Mouse (Mus musculus) gastrocnemius, postnatal 25 days (tissue): ENCODE results near the gene Gli3. TPM values are rescaled to one million over a fixed set of nuclear protein-coding genes. Genes with fewer than 3 reads are reported as not detected.
A peak's percentile ranks its signal among the peaks of the same experiment; 100 is the strongest.

ENCODE experiments used
- DNase-seq: peaks from one replicate; pipeline ENCODE4 v3.0.0; 2022
- long read RNA-seq, 2 experiments: library from polyadenylated mRNA; stranded (forward); transcript quantifications; one replicate each; pipeline ENCODE4 v2.0.0; 2021
- total RNA-seq, 2 experiments: library from RNA; stranded (reverse); gene quantifications; 1 replicate in 1 of 2; 2 replicates in 1 of 2; pipeline ENCODE4 v1.2.3; 2021

Gli3 gene
- 1 to 10 TPM; 1.6 TPM for total RNA-seq
- long read RNA-seq, experiment 1, result 0 reads
- long read RNA-seq, experiment 2, result 0 reads

DNA sequence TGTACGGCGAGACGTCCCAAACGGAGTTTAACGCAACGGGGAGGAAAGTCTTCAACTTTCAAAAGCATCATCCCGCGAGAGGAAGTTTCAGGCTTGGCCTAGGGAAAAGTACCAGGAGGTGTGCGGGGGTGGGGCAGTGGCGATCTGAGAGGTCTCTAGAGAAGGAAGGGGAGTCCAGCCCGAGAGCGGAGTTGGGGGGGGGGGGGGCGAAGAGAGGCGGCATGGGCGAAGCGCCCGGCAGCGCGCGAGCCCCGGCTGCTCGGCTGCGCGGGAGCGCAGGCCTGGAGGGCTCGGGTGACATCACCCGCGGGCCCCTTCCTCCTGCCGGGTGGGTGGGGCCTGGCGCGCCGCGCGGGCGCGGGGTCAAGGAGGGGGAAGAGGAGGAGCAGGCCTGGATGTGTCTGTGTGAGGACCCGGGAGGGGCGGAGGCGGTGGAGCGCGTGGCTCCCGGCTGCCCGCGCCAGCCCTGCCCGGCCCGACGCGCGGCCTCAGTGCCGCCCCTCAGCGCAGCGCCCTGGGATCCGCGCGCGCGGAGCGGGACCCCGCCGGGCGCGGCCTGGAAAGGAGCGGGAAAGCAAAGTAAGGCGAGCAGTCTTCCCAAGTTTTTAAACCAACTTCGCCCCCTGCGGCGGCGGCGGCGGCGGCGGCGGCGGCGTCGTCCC lies at the start of gene Gli3:
Gene Gli3, plus strand, starts transcription at position 406 of the 662 bp plus-strand sequence.
- DNase-seq, result peak; percentile 82

DNA sequence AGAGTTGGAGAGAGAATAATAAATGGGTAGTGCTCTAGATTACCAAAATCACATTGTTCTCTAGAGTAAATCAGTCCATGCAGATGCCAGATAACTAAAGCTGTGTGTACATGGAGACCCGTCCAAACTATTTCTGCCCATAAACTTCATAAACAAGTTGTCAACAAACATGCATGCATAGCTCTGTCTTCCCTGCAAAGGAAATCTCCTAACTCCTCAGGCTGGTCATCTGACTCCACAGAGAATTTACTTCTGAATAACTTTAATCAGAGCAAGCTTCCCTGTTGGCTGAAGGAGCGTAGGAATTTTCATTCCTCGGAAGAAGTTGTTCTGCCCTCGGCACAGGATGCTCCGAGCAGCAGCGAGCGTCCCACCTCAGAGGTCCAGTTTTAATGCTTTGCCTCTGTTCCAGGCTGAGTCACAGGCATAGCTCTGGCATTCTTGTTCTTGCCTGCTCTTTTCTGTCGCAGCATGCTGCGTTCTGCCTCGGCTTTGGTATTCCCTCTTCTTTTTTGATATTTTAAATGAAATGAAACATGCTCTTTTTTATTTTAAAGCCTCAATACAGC lies 41.8 kb upstream of the Gli3 start:
- peak; percentile 8 for DNase-seq

- DNase-seq, result no peak
These were observed 21.0 kb upstream of the Gli3 start for GRCm38 (mm10) chr13:15442002-15442401.

DNA sequence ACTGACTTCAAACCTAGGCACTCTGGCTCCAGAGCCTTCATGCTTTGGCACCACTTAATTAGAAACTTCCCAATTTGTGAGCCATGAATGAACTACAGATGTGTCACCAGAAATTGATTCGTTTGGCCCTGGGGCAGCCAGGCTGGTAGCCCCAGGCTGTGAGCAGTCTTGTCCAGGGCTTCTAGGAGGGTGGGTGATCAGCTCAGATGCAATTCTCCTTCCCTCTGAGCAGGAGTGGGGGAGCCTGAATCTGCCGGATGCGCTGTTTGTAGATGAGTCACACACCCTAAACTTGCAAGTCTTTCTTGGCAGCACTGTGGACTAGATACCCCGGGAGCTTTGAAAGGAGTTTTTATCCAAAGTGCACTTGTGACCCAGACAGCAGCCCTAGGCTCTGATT lies 18.7 kb upstream of the Gli3 start:
- DNase-seq, result no peak

DNA sequence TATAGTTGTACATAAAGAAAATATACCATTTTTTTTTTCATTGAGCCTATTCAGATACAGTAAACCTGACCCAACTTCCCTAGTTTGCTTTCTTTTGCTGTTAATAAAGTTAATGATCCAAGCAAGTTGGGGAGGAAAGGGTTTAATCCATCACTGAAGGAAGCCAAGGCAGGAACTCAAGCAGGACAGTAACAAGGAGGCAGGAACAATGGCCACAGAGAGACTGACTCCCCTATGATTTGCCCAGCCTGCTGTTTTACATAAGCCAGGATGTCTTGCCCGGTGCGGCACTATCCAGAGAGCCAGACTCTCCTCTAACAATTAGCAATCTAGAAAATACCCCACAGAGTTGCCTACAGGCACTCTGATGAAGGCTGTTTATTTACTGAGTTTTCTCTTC lies 17.4 kb upstream of the Gli3 start:
- no peak for DNase-seq

GRCm38 (mm10) chr13:15446004-15446403 lies 17.0 kb upstream of the Gli3 start:
- DNase-seq, result no peak

DNA sequence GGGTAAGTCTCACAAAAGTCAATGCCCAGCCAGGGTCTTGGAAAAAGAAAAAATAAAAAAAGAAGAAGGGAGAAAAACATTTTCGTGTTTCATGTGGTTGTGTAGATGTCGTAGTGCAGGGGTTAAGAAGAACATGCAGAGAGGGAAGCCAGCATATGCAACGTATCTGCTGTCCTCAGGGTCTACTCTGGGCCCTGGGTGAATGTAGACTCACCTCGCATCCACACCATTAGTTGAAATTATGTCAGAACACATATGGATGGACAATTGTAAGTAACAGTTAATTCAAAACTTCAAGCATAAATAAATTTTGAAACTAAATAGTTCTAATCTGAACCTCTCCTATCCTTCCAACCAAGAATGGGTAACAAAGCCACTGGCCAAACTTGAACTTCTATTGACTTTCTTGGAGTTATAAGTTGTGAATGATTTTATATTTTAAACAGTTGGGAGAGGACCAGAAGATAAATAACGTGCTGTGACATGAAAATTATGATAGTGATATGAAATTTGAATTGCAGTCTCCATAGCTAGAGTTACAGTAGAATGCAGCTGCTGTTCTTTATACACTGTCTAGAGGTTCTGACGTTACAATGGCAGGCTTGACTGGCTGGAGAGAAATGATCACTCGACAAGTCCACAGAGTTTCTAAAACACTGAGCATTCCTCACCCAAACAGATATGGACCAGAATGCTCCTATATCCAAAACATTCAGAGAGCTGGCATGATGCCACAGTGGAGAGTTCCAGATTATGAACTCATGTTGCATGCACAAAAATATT lies 16.1 kb upstream of the Gli3 start:
- DNase-seq, result no peak

- DNase-seq, result no peak
These were observed 12.1 kb upstream of the Gli3 start for GRCm38 (mm10) chr13:15450941-15451340.

- DNase-seq, result no peak
These were observed 5.2 kb upstream of the Gli3 start for GRCm38 (mm10) chr13:15457841-15458240.

GRCm38 (mm10) chr13:15461926-15462325 lies 1.1 kb upstream of the Gli3 start:
- DNase-seq, result no peak

DNA sequence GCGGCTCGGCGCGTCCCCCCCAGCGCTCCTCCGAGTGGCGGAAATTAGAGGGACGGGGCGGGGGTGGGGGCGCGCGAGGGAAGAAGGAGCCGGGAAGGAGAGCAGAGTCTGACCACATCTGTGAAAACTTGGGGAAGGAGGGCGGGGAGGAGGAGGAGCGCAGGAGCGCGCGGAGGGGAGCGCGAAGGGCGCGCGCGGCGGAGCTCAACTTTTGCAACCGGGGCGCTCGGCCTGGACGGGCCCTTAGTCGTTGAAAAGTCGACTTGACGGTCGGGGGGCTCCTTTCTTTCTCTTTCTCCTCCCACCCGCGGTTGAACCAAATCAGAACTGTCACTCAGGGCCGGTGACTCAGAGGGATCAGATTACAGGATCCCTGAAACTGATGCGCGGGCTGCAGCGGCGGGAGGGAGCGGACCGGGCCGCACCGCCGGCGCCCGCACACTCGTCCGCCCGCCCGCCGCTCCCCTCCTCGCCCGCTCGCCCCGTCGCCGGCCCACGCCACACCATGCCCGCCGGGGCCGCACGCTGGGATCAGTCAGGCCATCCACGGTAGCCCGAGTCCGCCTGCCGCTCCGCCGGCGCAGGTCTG lies 551 bp downstream of the Gli3 start:
- DNase-seq, result peak; percentile 53

DNA sequence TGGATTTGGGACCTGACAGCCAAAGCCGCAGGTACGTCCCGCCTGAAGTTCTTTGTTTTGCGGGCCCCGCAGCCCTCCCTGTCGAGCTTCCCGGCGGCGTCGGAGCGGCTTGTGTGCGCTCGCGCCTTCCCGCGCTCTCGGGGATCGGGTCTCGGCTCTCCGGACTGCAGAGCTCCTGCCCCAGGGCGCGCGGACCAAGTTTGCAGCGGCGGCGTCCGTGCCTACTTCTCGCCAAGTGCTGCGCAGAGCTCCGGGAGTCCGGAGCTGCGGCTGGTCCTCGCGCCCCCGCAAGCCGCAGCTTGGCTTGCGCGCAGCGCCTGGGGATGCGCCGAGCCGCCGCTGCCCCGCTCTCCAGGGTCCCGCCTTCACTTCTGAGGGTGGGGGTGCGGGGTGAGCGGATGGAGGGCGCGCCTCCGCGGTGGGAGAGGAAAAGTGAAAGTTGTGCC lies 1.1 kb downstream of the Gli3 start:
- peak; percentile 25 for DNase-seq

- DNase-seq, result no peak
These were observed 1.8 kb downstream of the Gli3 start for GRCm38 (mm10) chr13:15464741-15465250.

GRCm38 (mm10) chr13:15466496-15466895 lies 3.5 kb downstream of the Gli3 start:
- DNase-seq, result no peak

DNA sequence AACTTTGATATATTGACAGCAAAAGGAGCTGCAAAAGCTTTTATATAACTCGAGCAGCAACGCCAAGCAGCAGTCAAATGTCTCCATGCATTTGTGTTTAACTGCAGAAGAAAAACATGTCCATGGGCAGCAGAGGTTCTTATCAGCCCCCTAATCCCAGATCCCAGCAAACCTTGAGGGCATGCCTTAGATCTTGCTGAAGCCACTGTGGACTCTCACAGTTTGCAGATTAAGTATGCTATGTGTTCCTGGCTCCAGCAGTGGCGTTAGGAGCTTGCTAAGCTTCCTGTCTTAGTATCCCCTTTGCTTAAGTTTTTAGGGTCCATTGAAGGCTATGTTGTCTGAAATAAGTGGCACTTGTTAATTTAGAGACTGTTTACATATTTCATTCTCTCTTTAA lies 4.4 kb downstream of the Gli3 start:
- DNase-seq, result no peak

DNA sequence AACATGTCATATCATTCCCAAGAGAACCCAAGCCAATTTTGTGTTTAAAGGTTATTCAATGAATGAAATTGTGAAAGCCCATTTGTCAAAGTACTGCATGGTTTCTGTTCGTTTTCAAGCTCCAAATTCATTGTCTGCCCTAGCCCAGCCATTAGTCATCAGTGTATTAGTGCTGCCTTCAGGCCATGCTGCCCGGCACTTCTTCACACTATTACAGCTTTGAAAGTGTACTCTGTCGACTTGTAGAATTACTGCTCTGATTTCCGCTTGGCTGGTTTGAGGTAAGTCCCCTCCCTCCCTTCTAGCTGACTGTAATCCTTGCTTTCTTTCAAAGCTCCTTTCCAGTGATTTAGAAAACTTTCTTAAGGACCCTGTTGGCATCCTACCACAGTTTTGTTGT lies 5.4 kb downstream of the Gli3 start:
- no peak for DNase-seq

- DNase-seq, result no peak
These were observed 7.0 kb downstream of the Gli3 start for GRCm38 (mm10) chr13:15470056-15470455.

DNA sequence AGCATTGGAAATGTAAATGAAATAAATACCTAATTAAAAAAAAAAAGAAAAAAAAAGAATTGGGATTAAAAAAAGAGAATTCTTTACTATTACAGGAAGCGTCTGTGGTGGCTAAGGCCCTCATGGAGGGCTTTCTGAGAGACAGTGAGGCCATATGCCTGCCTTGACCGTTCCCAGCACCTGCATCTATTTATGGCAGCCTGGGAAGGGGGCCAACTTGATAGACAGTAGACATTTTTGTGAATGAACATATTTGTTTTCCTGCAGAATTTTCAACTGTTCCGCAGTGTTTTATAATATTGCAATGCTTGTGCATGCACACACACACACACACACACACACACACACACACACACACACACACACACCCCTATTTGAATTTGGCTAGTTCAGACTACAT lies 9.7 kb downstream of the Gli3 start:
- no peak for DNase-seq

DNA sequence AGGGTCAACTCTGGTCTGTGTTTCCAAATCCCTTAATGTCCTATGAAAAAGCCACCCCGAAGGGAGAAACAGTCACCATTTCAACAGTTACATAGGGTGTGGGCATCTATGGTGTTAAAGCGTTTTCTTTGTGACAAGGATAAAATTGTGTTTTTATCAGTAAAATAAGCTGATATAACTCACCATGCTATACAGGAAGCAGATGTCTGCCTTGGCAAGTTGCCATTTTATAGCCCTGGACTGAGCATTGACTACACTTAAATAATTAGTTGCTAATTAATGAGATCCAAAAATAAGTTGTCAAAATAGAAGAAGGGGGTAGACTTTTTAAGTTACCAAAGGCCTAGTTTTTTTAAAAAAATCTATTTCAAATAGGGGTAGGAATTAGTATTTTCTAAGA lies 11.4 kb downstream of the Gli3 start:
- no peak for DNase-seq

DNA sequence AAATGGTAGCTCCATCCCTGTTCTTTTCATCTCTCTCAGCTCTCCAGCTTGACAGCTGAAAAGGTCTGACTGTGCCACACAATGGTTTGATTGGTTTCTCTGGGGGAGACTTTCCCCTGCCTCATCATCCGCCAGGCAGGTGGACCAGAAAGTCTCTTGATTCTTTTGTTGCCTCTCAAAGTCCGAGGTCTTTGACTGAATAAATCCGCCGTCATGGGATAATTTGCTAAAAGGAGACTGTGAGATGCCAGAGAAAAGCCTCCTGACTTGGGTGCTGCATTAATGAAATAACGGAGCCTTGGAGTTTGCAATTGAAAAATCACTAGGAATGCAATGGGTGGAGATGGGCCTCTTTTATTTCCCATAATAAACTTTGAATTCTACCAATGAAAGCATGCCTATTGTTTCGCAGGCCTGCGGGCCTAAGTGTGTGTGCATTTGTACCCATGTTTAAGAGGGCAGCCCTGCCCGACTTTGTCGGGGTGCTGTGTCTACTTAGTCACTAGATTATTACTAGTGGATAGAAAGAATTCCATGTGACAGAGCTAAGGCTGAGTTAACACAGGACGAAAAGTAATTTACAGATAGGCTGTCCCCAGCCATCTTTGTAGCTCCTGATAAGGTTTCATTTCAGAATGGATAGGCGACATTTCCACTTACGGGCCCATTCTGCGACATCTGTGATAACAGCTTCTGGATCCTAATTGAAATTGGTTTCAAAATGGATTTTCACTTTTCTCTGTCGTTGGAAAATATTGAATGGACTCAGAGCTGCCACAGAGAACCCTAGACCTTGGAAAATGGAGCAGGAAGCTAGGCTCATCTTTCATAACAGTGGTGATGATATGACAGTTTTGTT lies 23.2 kb downstream of the Gli3 start:
- DNase-seq, result no peak

DNA sequence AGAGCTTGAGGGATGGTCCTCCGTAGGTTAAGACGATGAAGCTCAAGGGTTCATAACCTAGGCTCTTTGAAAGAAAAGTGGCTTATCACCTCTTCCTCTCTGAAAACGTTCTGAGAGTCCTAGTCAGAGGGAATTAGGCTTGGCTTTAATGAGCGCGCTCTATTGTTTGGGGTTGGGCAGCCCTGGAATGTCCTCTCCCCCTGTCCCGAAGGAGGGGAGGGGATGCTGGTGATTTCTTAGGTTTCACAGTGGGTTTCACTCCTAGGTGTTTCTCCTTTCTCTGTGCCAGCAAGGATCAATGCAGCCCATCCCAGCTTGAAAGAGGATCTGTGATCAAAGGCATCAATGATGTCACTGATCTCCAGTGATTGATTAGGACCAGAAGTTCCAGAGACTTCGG lies 24.3 kb downstream of the Gli3 start:
- no peak for DNase-seq

DNA sequence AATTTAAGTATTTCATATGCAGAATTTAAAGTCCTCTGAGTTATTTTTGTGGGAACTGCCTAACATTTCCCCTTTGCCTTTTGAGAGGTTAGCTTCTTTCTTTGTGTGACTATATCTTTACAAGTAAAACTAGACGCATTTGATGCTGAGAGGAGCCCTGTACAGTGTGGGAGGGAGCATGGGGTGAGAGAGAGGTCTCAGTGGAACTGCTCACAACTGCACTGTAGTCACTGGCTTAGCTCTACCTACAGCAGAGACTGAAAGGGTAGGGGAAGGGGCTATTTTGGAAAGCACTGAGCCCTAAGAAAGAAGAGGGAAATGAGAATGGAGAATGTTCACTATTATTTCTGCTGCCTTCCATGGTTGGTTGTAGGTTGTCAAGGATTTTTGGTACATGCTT lies 25.0 kb downstream of the Gli3 start:
- DNase-seq, result no peak
